Mouse (Mus musculus) midbrain, embryonic 16.5 days (tissue): ENCODE results near the gene Trove2. TPM values are rescaled to one million over a fixed set of nuclear protein-coding genes. Genes with fewer than 3 reads are reported as not detected.

Experiments used
- ATAC-seq: fragments of 200-750 bp; cut with Nextera tagmentation; 2 replicates; pipeline ENCODE4 v1.8.0; 2017; ENCODE audit warnings: moderate TSS enrichment
- H3K27ac ChIP-seq: fragments of 300-500 bp; sonication (generic); 2 replicates; pipeline ENCODE4 v1.5.1; 2014; ENCODE audit warnings: mild to moderate bottlenecking, low read length, mixed read lengths
- H3K27me3 ChIP-seq: fragments of 300-500 bp; sonication (generic); 2 replicates; pipeline ENCODE4 v1.6.1; 2014; ENCODE audit warnings: low read depth, low read length, mixed read lengths; ENCODE audit not compliant: control insufficient read depth, insufficient read depth
- H3K36me3 ChIP-seq: fragments of 300-500 bp; sonication (generic); 2 replicates; pipeline ENCODE4 v1.6.1; 2014; ENCODE audit warnings: mild to moderate bottlenecking, low read length, moderate library complexity, mixed read lengths; ENCODE audit not compliant: control insufficient read depth, insufficient read depth
- H3K4me1 ChIP-seq: fragments of 300-500 bp; sonication (generic); 2 replicates; pipeline ENCODE4 v1.6.1; 2014; ENCODE audit warnings: mild to moderate bottlenecking, low read length, mixed read lengths; ENCODE audit not compliant: control insufficient read depth, insufficient read depth
- H3K4me2 ChIP-seq: fragments of 300-500 bp; sonication (generic); 2 replicates; pipeline ENCODE4 v1.6.1; 2014; ENCODE audit warnings: mild to moderate bottlenecking, low read length, mixed read lengths
- H3K4me3 ChIP-seq: fragments of 300-500 bp; sonication (generic); 2 replicates; pipeline ENCODE4 v1.5.1; 2014; ENCODE audit warnings: low read depth, mild to moderate bottlenecking, low read length, moderate library complexity, mixed read lengths
- H3K9ac ChIP-seq: fragments of 300-500 bp; sonication (generic); 2 replicates; pipeline ENCODE4 v1.6.1; 2014; ENCODE audit warnings: low read depth, low read length, mixed read lengths
- H3K9me3 ChIP-seq: fragments of 300-500 bp; sonication (generic); replicated peaks from 2 replicates; pipeline ENCODE4 v1.6.1; 2014; ENCODE audit warnings: mild to moderate bottlenecking, low read length, mixed read lengths; ENCODE audit not compliant: control insufficient read depth, poor library complexity, severe bottlenecking
- WGBS: fragments of 180-500 bp; shearing (Covaris S2); extraction: QIAGEN DNeasy Blood & Tissue Kit; methylation state at CpG from one replicate; pipeline ENCODE4 v1.1.7; 2014; 5-methylcytosine and 5-hydroxymethylcytosine counted together
- polyA plus RNA-seq: library from polyadenylated mRNA; unstranded; fragments of >200 nt; fragmentation: Nextera tagmentation; extraction: Ambion mirVana; gene quantifications from 2 replicates; pipeline ENCODE4 v1.2.1, GENCODE M21; 2015

The Trove2 gene
- 36.4 and 40.0 TPM in 2 replicates for polyA plus RNA-seq

- ATAC-seq = peak; percentile 98
- peak within 1 kb of the TSS; percentile 85 for H3K4me2 ChIP-seq
- H3K9me3 ChIP-seq = no peaks in the 10 kb centered on the region
- no peaks in the 10 kb centered on the region for H3K27me3 ChIP-seq
- under 1% methylated on average over 75 of the region's 84 CpGs for WGBS
- peak within 1 kb of the TSS; percentile 88 for H3K27ac ChIP-seq
- H3K4me1 ChIP-seq = peaks cover 32% of the 10 kb centered on the region
- H3K36me3 ChIP-seq = no peaks in the 10 kb centered on the region
- H3K9ac ChIP-seq = peak within 1 kb of the TSS; percentile 82
- H3K4me3 ChIP-seq = peak within 1 kb of the TSS; percentile 83
Measured at GRCm38 (mm10) chr1:143776446-143777411, at the start of gene Trove2, which contains the start of gene Uchl5. Gene Trove2 (minus strand): TSS chr1:143777068. Gene Uchl5 (plus strand): TSS chr1:143777272.

- Histone ChIP-seq H3K4me3 (no peak overlapping the region), H3K9ac (no peak overlapping the region), H3K9me3 (no peaks in the 10 kb centered on the region), H3K4me2 (no peak overlapping the region), H3K36me3 (no peaks in the 10 kb centered on the region), H3K27ac (no peak overlapping the region), H3K27me3 (no peaks in the 10 kb centered on the region), H3K4me1 (peaks cover 5% of the 10 kb centered on the region)
- no peak for ATAC-seq
- 87% methylated on average over 3 of the region's 3 CpGs for WGBS
Measured at GRCm38 (mm10) chr1:143822677-143823076, 45.8 kb upstream of the Trove2 start.

- WGBS = 13% methylated on average over 2 of the region's 2 CpGs
- Histone ChIP-seq H3K27ac (no peak overlapping the region), H3K4me2 (no peak overlapping the region), H3K4me3 (no peak overlapping the region), H3K9ac (no peak overlapping the region), H3K4me1 (peaks cover 5% of the 10 kb centered on the region), H3K27me3 (no peaks in the 10 kb centered on the region), H3K36me3 (no peaks in the 10 kb centered on the region), H3K9me3 (no peaks in the 10 kb centered on the region)
- ATAC-seq = peak; percentile 89
Measured at GRCm38 (mm10) chr1:143820096-143820877, 43.4 kb upstream of the Trove2 start.

GRCm38 (mm10) chr1:143813676-143814360 is 37.0 kb upstream of the Trove2 start:
- no peak overlapping the region for H3K27ac ChIP-seq

GRCm38 (mm10) chr1:143809062-143809461 is 32.2 kb upstream of the Trove2 start:
- no peak overlapping the region for H3K9ac ChIP-seq
- H3K4me1 ChIP-seq = no peaks in the 10 kb centered on the region
- ATAC-seq = no peak
- H3K4me3 ChIP-seq = no peak overlapping the region
- H3K36me3 ChIP-seq = 0 out of 2 replicates have a peak, but pooled peaks cover 2% of the 10 kb centered on the region
- H3K27me3 ChIP-seq = no peaks in the 10 kb centered on the region
- H3K9me3 ChIP-seq = no peaks in the 10 kb centered on the region
- WGBS = 83% methylated on average over 6 of the region's 6 CpGs
- H3K4me2 ChIP-seq = no peak overlapping the region
- no peak overlapping the region for H3K27ac ChIP-seq

More at GRCm38 (mm10) chr1:143813676-143814360, 37.0 kb upstream of the Trove2 start:
- no peak overlapping the region for H3K4me3 ChIP-seq
- H3K4me1 ChIP-seq = no peaks in the 10 kb centered on the region
- no peak overlapping the region for H3K9ac ChIP-seq
- H3K27me3 ChIP-seq = no peaks in the 10 kb centered on the region
- no peak overlapping the region for H3K4me2 ChIP-seq
- no peaks in the 10 kb centered on the region for H3K9me3 ChIP-seq
- ATAC-seq = peak; percentile 83; the same call in 1 of the 2 replicates
- H3K36me3 ChIP-seq = no peaks in the 10 kb centered on the region
- 42% methylated on average over 7 of the region's 7 CpGs for WGBS

GRCm38 (mm10) chr1:143803537-143803936 is 26.7 kb upstream of the Trove2 start:
- H3K27ac ChIP-seq = no peak overlapping the region
- no peaks in the 10 kb centered on the region for H3K4me1 ChIP-seq
- H3K9ac ChIP-seq = no peak overlapping the region
- 31% methylated on average over 4 of the region's 4 CpGs for WGBS
- 0 out of 2 replicates have a peak, but pooled peaks cover 2% of the 10 kb centered on the region for H3K36me3 ChIP-seq
- H3K27me3 ChIP-seq = no peaks in the 10 kb centered on the region
- ATAC-seq = peak; percentile 91
- H3K4me3 ChIP-seq = no peak overlapping the region
- no peak overlapping the region for H3K4me2 ChIP-seq
- no peaks in the 10 kb centered on the region for H3K9me3 ChIP-seq

- H3K9ac ChIP-seq = no peak overlapping the region
- H3K27me3 ChIP-seq = no peaks in the 10 kb centered on the region
- H3K4me1 ChIP-seq = no peaks in the 10 kb centered on the region
- no peaks in the 10 kb centered on the region for H3K9me3 ChIP-seq
- no peak overlapping the region for H3K27ac ChIP-seq
- 85% methylated on average over 2 of the region's 2 CpGs for WGBS
- H3K36me3 ChIP-seq = no peaks in the 10 kb centered on the region
- H3K4me3 ChIP-seq = no peak overlapping the region
- H3K4me2 ChIP-seq = no peak overlapping the region
- ATAC-seq = no peak
Measured at GRCm38 (mm10) chr1:143788584-143789227, 11.8 kb upstream of the Trove2 start.

GRCm38 (mm10) chr1:143777558-143778218 is 820 bp upstream of the Trove2 start:
- Histone ChIP-seq H3K27me3 (no peaks in the 10 kb centered on the region), H3K4me2 (peak overlapping the region; percentile 85), H3K27ac (peak overlapping the region; percentile 76), H3K9me3 (no peaks in the 10 kb centered on the region), H3K4me3 (peak overlapping the region; percentile 83), H3K4me1 (peaks cover 32% of the 10 kb centered on the region), H3K9ac (peak overlapping the region; percentile 72), H3K36me3 (no peaks in the 10 kb centered on the region)
- under 1% methylated on average over 38 of the region's 39 CpGs for WGBS
- peak; percentile 59 for ATAC-seq
